Mouse (Mus musculus) retina, postnatal 7 days (tissue): ENCODE data around the gene Cox10.
A peak's percentile ranks its signal among the peaks of the same experiment; 100 is the strongest.

ENCODE experiments used
- DNase-seq: peaks from one replicate; pipeline ENCODE4 v3.0.0-alpha.2; 2012; ENCODE audit warnings: low read depth, low spot score

The Cox10 gene

GRCm38 (mm10) chr11:63957207-63957606 lies 122.1 kb downstream of the Cox10 start:
- peak; percentile 27 for DNase-seq

DNA sequence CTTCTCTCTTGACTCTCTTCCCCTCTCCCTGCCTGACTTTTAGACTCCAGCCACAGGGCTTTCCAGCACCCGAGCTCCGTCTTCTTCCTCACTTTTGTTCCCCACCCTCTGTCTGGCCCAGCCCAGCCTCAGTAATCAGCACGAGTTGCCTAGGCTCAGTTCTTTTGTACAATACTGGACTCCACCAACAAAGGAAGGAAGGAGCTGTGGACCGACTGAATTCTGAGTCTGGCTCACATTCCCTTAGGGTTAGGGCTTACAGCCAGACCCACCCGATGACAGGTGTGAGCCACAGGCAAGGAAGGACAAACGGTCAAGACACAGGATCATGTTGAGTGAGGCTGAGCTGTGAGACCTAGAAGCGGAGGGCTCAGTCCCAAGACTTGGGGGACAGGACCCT lies 122.5 kb downstream of the Cox10 start:
- no peak for DNase-seq

DNA sequence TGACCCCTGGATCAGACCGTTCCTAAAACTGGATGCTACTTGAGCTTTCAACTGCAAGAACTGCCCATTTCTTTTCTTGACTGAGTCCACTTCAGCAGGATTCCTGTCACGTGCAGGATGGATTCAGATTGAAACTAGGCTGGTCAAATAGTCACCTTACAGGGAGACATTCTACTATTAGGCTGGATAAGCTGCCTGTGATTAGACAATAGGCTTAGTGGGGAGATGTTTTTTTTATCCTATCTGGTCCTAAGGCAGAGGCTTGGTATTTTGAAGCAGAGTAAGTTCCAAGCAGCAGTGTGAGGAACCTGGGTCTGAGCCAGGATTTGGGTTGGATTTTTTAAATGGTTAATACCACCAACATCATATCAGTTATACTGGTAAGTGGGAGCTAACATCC lies 125.4 kb downstream of the Cox10 start:
- DNase-seq = peak; percentile 11

DNA sequence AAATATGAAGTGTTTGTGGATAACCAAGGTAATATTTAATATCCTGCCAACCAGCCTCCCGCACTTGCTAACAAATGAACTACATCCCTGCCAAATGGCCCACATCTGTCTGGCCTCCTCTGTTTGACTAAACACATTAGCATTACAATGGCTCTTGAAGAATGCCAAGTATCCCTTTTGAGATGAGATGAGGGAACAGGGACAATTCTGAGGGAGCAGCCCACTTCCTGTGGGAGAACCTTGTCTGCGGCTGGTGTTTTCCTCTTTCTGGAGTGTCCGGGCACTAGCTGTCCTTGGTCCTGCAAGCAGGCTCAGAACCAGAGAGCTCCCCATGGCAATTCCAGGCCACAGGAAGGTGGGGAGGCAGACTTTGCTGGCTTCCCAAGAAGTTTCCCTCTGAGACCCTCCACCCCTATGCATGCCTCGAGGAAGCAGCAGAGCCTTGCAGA lies 126.5 kb downstream of the Cox10 start:
- no peak for DNase-seq

DNA sequence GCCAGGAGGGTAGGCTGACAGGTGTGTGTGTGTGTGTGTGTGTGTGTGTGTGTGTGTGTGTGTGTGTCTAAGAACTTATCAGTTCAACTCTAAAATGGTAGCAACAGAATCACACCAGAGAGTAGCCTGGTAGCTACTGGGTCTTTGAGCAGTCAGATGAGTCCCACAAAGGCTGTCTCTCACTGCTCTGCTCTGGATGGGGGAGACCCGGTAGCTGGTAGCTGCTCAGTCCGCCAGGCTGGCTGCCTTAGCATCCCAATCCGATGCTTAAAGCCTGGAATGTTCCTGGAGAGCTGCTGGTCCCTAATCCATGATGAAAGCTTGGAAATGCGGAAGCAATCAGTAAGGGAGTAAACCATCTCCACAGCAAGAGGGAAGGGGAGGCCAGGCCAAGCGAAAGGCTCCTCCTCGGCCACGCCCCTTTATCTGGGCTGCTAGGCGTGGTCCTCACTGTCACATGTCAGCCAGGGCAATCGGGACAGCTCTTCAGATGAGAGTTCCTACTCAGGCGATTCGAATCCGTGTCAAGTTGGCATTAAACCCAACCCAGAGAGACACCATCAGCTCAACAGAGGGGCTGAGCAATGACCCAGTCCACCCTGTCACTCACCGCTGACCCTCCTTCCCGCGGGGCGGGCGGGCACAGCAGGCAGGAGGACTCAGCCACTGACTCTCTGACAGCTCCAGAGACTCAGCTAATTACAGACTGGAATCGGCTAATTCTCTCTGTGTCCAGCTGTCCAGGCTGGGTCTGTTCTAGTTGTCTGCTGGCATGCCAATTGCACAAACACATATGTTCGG lies 127.2 kb downstream of the Cox10 start:
- peak; percentile 23 for DNase-seq

- DNase-seq = no peak
Measured at GRCm38 (mm10) chr11:63948371-63948770, 130.9 kb downstream of the Cox10 start.

DNA sequence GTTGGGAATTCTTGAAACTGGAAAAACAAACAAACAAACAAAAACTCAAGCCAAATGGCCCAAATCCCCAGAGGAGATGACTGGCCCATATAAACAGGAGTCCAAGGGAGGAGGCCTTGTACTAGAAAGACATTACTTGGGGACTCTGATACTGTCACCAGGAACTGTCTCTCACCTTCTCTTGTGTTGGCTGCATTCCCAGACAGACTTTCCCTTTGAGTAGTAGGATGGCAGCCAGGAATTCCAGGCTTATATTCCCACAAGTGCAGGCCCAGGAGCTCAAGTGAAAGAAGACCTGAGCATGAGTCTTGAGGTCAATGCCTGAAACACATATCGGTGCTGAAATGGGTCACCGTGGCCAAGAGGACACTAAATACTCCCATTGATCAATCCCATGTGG lies 132.2 kb downstream of the Cox10 start:
- no peak for DNase-seq

DNA sequence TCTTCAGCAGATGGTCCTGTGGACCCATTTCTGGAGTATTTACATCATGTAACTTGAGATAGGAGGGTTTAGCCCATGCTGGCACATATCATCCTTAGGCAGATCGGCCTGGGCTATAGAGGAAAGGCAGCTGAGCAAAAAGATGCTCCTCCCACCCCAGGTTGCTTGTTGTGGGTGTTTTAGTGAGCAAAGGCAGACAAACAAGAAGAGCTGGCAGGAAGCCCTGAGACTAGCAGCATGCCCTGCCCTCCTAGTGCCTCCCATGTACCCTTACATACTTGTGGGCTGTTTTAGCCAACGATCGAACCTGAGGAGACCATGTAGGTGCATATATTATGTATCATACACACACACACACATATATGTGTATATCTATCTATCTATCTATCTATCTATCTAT lies 135.3 kb downstream of the Cox10 start:
- no peak for DNase-seq

DNA sequence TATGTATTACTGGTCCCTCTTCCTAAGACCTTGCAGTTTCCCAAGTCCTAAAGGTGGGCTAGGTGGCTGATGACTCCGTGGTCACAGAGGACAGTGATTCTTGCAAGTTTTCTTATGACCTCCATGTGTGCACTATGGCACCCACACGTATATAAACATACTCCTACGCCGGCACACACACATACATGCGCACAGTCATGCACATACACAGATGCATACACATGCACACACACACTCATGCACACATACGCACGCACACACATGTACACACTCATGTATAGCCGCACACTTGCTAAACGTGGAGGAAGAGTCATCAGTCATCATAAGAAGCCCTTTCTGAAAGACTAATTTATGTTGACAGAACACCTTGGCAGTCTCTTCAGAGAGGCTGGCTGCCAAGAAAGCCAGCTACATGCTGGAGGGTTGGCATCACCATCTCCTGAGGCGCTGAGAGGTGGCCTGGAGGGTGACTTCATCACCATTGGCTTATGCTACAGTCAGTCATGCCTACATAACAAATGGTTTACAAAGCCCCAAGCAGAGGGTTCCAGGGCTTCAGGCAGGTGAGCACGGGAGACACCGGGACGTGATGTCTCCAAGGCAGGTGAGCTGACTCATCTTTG lies 135.9 kb downstream of the Cox10 start:
- no peak for DNase-seq

DNA sequence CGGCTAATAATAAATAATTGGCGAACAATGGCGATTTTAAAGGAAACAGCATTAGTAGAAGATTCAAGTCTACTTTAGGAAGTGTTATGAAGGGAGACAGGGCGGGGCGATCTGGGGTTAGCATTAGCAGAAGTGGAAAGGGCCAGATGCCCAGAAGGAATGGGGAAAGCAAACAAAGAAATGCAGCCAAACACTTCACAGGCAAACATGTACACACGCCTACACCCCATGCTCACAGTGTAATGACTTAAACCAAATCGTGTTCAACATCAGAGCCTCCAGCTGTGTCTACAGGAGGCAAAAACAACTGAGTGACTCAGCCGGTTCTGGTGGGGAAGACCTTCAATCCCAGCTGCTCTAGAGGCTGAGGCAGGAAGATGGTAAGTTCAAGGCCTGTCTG lies 137.1 kb downstream of the Cox10 start:
- DNase-seq = no peak

- DNase-seq = no peak
Measured at GRCm38 (mm10) chr11:63936641-63937040, 142.6 kb downstream of the Cox10 start.

DNA sequence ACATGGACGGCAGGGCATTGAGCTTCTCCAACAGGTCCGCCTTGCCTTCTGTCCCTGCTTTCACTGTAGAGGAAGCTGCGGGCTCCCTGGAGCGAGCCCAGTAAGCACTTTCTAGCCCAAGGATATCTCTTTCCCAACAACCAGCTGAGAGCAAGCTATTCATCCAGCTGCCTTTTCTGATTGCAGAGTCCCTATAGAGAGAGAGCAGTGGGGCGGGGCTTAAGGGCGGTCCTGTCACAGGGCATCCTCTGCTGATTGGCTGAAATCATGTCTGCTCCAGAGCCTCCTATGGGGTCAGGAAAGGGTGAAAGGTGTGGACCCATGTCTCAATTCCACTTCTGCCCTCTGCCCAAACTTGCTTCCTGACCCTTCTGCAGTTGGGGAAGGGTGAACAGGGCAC lies 152.4 kb downstream of the Cox10 start:
- DNase-seq = no peak

DNA sequence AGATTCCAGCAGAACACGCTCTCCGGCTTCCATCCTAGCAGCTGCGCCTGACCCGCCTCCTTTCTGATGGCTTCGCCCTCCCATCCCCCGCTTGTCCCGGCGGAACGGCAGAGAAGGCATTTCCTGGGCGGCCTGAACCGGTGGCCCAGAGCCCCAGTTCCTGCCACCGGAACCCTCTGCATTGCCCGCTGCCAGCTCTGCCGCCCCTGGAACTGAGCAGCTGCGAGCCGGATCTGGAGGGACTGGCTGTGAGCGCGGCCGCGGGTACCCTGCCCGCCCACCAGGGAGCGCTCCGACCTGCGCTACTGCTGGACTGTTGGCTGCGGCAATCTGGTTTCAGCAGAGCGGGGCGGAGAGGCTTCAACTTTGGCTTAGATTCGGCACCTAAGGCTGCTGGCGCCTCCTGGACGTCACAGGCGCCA lies 154.1 kb downstream of the Cox10 start:
- DNase-seq = no peak

GRCm38 (mm10) chr11:63924286-63924930 lies 154.9 kb downstream of the Cox10 start:
- no peak for DNase-seq

- DNase-seq = no peak
Measured at GRCm38 (mm10) chr11:63923386-63923785, 155.9 kb downstream of the Cox10 start.

GRCm38 (mm10) chr11:63922091-63922621 lies 157.1 kb downstream of the Cox10 start, which contains the start of gene Hs3st3b1:
Hs3st3b1 (minus strand) TSS chr11:63922290.
- DNase-seq = peak; percentile 95

DNA sequence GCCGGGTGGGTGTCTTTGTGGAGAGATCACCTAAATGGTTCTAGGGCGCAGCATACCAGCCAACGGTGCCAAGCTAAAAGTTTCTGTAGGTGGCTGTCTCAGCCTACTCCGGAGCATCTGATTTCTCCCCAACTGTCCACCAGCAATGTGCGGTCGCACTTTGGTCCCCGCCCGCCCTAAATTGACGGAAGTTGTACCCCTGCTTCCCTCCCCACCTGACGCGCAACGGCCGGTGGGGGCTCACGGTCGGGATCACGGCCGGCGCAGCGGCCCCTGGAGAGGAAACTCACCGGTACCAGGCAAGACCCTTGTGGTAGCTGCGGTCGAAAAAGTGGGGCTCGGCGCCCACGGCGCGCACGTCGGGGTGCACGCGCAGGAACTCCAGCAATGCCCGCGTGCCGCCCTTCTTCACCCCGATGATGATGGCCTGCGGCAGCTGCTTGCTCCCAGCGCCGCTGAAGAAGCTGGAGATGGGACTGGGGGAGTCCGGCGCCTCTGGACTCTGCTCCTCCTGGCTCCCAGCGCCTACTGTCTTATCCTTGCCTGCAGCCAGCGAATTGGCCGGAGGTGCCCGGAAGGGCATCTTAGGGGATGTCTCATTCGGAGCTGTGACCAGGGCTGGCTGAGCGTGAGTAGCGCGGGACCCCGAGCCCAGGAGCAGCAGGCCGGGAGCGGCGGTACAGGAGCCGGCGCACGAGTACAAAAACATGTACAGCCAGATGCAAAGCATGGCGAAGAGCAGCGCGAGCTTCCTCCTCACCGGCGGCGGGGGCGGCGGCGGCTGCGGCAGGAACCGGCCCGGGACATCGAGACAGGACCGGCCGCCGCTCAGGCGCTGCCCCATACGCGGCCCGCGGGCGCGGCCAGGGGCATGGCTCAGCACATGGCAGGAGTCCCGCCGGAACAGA lies 158.0 kb downstream of the Cox10 start:
- DNase-seq = no peak

DNA sequence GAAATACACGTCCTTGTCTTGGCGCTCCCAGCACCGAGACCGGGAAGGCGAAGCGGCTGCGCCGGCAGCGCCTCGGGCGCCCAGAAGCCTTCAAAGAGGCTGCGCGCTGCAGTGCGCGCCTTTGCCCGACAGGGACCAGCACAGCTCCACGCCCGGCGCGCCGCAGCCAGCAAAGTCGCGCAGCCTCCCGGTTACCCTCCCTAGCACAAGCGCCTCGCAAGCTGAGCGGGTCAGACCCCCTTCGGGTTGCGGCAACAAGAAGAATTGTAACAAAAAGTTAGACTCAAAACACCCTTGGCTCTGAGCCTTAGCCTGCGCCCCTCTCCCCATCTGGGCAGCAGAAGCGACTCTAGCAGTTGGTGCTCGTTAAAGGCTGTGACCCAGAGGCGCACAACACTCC lies 158.7 kb downstream of the Cox10 start:
- peak; percentile 71 for DNase-seq

DNA sequence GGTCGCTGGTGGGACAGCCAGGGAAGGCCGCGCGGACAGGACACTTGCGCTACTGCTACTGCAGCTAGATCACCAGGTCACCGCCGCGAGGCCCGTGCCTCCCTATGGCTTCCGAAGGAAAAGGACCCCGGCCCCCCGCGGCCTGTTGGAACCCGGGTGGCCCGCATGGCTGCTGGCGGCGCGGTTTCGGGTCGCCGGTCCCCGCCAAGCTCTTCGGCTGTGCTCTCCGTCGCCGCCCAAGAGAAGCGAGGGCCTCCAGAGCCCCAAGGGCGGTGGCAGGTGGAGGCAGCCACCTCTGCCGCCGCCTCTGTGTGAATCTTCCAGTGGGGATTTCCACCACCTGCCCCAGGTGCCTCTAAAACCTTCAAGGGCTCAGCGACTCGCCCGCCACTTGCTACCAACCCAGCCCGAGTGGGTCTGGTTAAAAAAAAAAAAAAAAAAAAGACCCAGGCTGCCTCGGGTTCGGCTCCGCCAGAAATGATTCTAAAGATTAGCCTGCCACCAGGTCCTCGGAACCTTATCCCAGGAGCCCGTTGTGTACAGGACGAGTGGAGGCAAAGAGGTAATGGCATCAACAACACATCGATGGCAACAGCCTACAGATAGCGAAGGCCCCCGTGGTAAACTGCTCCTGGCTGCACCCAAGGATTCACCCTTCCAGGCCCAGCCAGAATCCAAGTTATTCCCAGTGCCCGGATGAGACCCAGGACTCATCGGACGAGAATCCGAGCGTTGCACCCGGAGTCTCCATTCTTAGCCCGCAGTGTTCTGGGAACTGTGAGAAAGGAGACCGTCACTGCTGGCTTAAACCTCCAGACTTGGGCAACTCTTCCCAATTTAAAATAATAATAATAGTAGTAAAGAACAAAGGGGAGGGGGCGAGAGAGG lies 159.8 kb downstream of the Cox10 start:
- DNase-seq = no peak
